Mouse (Mus musculus) midbrain, embryonic 13.5 days (tissue): ENCODE measurements around the gene Col18a1. TPM values are rescaled to one million over a fixed set of nuclear protein-coding genes. Genes with fewer than 3 reads are reported as not detected.
A peak's percentile ranks its signal among the peaks of the same experiment; 100 is the strongest.

Source experiments
- ATAC-seq: fragments of 200-750 bp; cut with Nextera tagmentation; 2 replicates; pipeline ENCODE4 v1.8.0; 2017; ENCODE audit warnings: mild to moderate bottlenecking, moderate TSS enrichment, moderate library complexity
- H3K27ac ChIP-seq: fragments of 300-500 bp; sonication (generic); 2 replicates; pipeline ENCODE4 v1.5.1; 2015; ENCODE audit warnings: inconsistent platforms, mild to moderate bottlenecking, moderate library complexity
- H3K27me3 ChIP-seq: fragments of 300-500 bp; sonication (generic); 2 replicates; pipeline ENCODE4 v1.6.1; 2015; ENCODE audit warnings: mild to moderate bottlenecking, inconsistent platforms
- H3K36me3 ChIP-seq: fragments of 300-500 bp; sonication (generic); 2 replicates; pipeline ENCODE4 v1.6.1; 2015; ENCODE audit warnings: mild to moderate bottlenecking, inconsistent platforms
- H3K4me1 ChIP-seq: fragments of 300-500 bp; sonication (generic); replicated peaks from 2 replicates; pipeline ENCODE4 v1.6.1; 2015; ENCODE audit warnings: inconsistent platforms
- H3K4me2 ChIP-seq: fragments of 300-500 bp; sonication (generic); replicated peaks from 2 replicates; pipeline ENCODE4 v1.6.1; 2015; ENCODE audit warnings: moderate library complexity, mild to moderate bottlenecking, inconsistent platforms
- H3K4me3 ChIP-seq: fragments of 300-500 bp; sonication (generic); replicated peaks from 2 replicates; pipeline ENCODE4 v1.5.1; 2015; ENCODE audit warnings: mild to moderate bottlenecking, inconsistent platforms
- H3K9ac ChIP-seq: fragments of 300-500 bp; sonication (generic); replicated peaks from 2 replicates; pipeline ENCODE4 v1.6.1; 2015; ENCODE audit warnings: mild to moderate bottlenecking, inconsistent platforms
- H3K9me3 ChIP-seq: fragments of 300-500 bp; sonication (generic); 2 replicates; pipeline ENCODE4 v1.6.1; 2016; ENCODE audit warnings: mild to moderate bottlenecking, inconsistent platforms
- WGBS: fragments of 180-500 bp; shearing (Covaris S2); methylation state at CpG from one replicate; pipeline ENCODE4 v1.1.7; 2015; 5-methylcytosine and 5-hydroxymethylcytosine counted together
- polyA plus RNA-seq: library from polyadenylated mRNA; unstranded; fragments of >200 nt; fragmentation: Nextera tagmentation; extraction: Ambion mirVana; gene quantifications from 2 replicates; pipeline ENCODE4 v1.2.1, GENCODE M21; 2015

The Col18a1 gene
- polyA plus RNA-seq, result 32.8 and 39.6 TPM in 2 replicates

- Histone ChIP-seq H3K4me2 (peak within 1 kb of the TSS; percentile 90), H3K27me3 (peaks cover 30% of the 10 kb centered on the region), H3K27ac (peak within 1 kb of the TSS; percentile 19), H3K4me3 (peak within 1 kb of the TSS; percentile 51), H3K9me3 (no peaks in the 10 kb centered on the region), H3K9ac (peak within 1 kb of the TSS; percentile 62), H3K4me1 (peaks cover 31% of the 10 kb centered on the region), H3K36me3 (no peaks in the 10 kb centered on the region)
- WGBS, result under 1% methylated on average over 42 of the region's 42 CpGs
- ATAC-seq, result peak; percentile 77
Observed at GRCm38 (mm10) chr10:77165963-77166717, at the start of gene Col18a1. Gene Col18a1 (minus strand): TSS chr10:77166548.

GRCm38 (mm10) chr10:77215641-77216040, 49.3 kb upstream of the Col18a1 start:
- H3K4me1 ChIP-seq, result no peaks in the 10 kb centered on the region
- H3K4me3 ChIP-seq, result no peak overlapping the region
- no peaks in the 10 kb centered on the region for H3K9me3 ChIP-seq
- 73% methylated on average over 4 of the region's 4 CpGs for WGBS
- H3K27ac ChIP-seq, result 0 out of 2 replicates have a peak overlapping the region, but pooled peaks have one; percentile 30
- no peaks in the 10 kb centered on the region for H3K36me3 ChIP-seq
- H3K9ac ChIP-seq, result no peak overlapping the region
- no peaks in the 10 kb centered on the region for H3K27me3 ChIP-seq
- no peak overlapping the region for H3K4me2 ChIP-seq
- no peak for ATAC-seq

GRCm38 (mm10) chr10:77214586-77214985, 48.2 kb upstream of the Col18a1 start:
- no peak for ATAC-seq
- Histone ChIP-seq H3K4me2 (no peak overlapping the region), H3K27me3 (no peaks in the 10 kb centered on the region), H3K4me1 (no peaks in the 10 kb centered on the region), H3K9me3 (no peaks in the 10 kb centered on the region), H3K27ac (no peak overlapping the region), H3K9ac (no peak overlapping the region), H3K4me3 (no peak overlapping the region), H3K36me3 (no peaks in the 10 kb centered on the region)
- WGBS, result 83% methylated on average over 8 of the region's 8 CpGs

GRCm38 (mm10) chr10:77213483-77213882, 47.1 kb upstream of the Col18a1 start:
- H3K9ac ChIP-seq, result no peak overlapping the region
- WGBS, result 95% methylated on average over 5 of the region's 5 CpGs
- H3K36me3 ChIP-seq, result no peaks in the 10 kb centered on the region
- H3K4me2 ChIP-seq, result no peak overlapping the region
- H3K4me1 ChIP-seq, result no peaks in the 10 kb centered on the region
- H3K27ac ChIP-seq, result no peak overlapping the region
- no peak overlapping the region for H3K4me3 ChIP-seq
- no peaks in the 10 kb centered on the region for H3K27me3 ChIP-seq
- no peak for ATAC-seq
- H3K9me3 ChIP-seq, result no peaks in the 10 kb centered on the region

GRCm38 (mm10) chr10:77212354-77213120, 46.2 kb upstream of the Col18a1 start:
- no peak overlapping the region for H3K27ac ChIP-seq
- no peak for ATAC-seq
- no peak overlapping the region for H3K4me2 ChIP-seq
- H3K27me3 ChIP-seq, result no peaks in the 10 kb centered on the region
- no peaks in the 10 kb centered on the region for H3K36me3 ChIP-seq
- H3K4me3 ChIP-seq, result no peak overlapping the region
- no peak overlapping the region for H3K9ac ChIP-seq
- H3K9me3 ChIP-seq, result no peaks in the 10 kb centered on the region
- WGBS, result 72% methylated on average over 6 of the region's 6 CpGs
- H3K4me1 ChIP-seq, result no peaks in the 10 kb centered on the region

- Histone ChIP-seq H3K27me3 (no peaks in the 10 kb centered on the region), H3K9ac (no peak overlapping the region), H3K4me3 (no peak overlapping the region), H3K4me1 (no peaks in the 10 kb centered on the region), H3K9me3 (no peaks in the 10 kb centered on the region), H3K36me3 (no peaks in the 10 kb centered on the region), H3K27ac (no peak overlapping the region), H3K4me2 (no peak overlapping the region)
- 81% methylated on average over 11 of the region's 11 CpGs for WGBS
- ATAC-seq, result no peak
Observed at GRCm38 (mm10) chr10:77211116-77211570, 44.8 kb upstream of the Col18a1 start.

GRCm38 (mm10) chr10:77210666-77211065, 44.3 kb upstream of the Col18a1 start:
- WGBS, result 97% methylated on average over 3 of the region's 3 CpGs
- Histone ChIP-seq H3K9ac (no peak overlapping the region), H3K4me1 (no peaks in the 10 kb centered on the region), H3K27ac (no peak overlapping the region), H3K36me3 (no peaks in the 10 kb centered on the region), H3K4me2 (no peak overlapping the region), H3K27me3 (no peaks in the 10 kb centered on the region), H3K4me3 (no peak overlapping the region), H3K9me3 (no peaks in the 10 kb centered on the region)
- ATAC-seq, result no peak

- H3K9ac ChIP-seq, result no peak overlapping the region
- no peaks in the 10 kb centered on the region for H3K27me3 ChIP-seq
- 0 out of 2 replicates have a peak, but pooled peaks cover 6% of the 10 kb centered on the region for H3K4me1 ChIP-seq
- no peak overlapping the region for H3K27ac ChIP-seq
- no peak for ATAC-seq
- H3K9me3 ChIP-seq, result no peaks in the 10 kb centered on the region
- H3K36me3 ChIP-seq, result no peaks in the 10 kb centered on the region
- no peak overlapping the region for H3K4me2 ChIP-seq
- WGBS, result 48% methylated on average over 5 of the region's 5 CpGs
- no peak overlapping the region for H3K4me3 ChIP-seq
Observed at GRCm38 (mm10) chr10:77209261-77209660, 42.9 kb upstream of the Col18a1 start.

GRCm38 (mm10) chr10:77206565-77207079, 40.3 kb upstream of the Col18a1 start:
- ATAC-seq, result no peak
- Histone ChIP-seq H3K27me3 (no peaks in the 10 kb centered on the region), H3K4me1 (0 out of 2 replicates have a peak, but pooled peaks cover 6% of the 10 kb centered on the region), H3K9ac (no peak overlapping the region), H3K4me3 (no peak overlapping the region), H3K9me3 (no peaks in the 10 kb centered on the region), H3K27ac (no peak overlapping the region), H3K4me2 (no peak overlapping the region), H3K36me3 (no peaks in the 10 kb centered on the region)
- WGBS, result 35% methylated on average over 3 of the region's 3 CpGs

GRCm38 (mm10) chr10:77206134-77206533, 39.8 kb upstream of the Col18a1 start:
- Histone ChIP-seq H3K36me3 (no peaks in the 10 kb centered on the region), H3K9ac (no peak overlapping the region), H3K4me1 (0 out of 2 replicates have a peak, but pooled peaks cover 6% of the 10 kb centered on the region), H3K4me3 (no peak overlapping the region), H3K4me2 (no peak overlapping the region), H3K9me3 (no peaks in the 10 kb centered on the region), H3K27ac (no peak overlapping the region), H3K27me3 (no peaks in the 10 kb centered on the region)
- ATAC-seq, result no peak
- WGBS, result 83% methylated on average over 2 of the region's 2 CpGs

- H3K36me3 ChIP-seq, result no peaks in the 10 kb centered on the region
- H3K9ac ChIP-seq, result no peak overlapping the region
- 93% methylated on average over 4 of the region's 4 CpGs for WGBS
- no peaks in the 10 kb centered on the region for H3K27me3 ChIP-seq
- H3K27ac ChIP-seq, result no peak overlapping the region
- ATAC-seq, result no peak
- 0 out of 2 replicates have a peak, but pooled peaks cover 6% of the 10 kb centered on the region for H3K4me1 ChIP-seq
- no peak overlapping the region for H3K4me3 ChIP-seq
- no peak overlapping the region for H3K4me2 ChIP-seq
- no peaks in the 10 kb centered on the region for H3K9me3 ChIP-seq
Observed at GRCm38 (mm10) chr10:77203960-77204359, 37.6 kb upstream of the Col18a1 start.

- 55% methylated on average over 5 of the region's 5 CpGs for WGBS
- Histone ChIP-seq H3K27me3 (no peaks in the 10 kb centered on the region), H3K36me3 (no peaks in the 10 kb centered on the region), H3K4me2 (no peak overlapping the region), H3K4me3 (no peak overlapping the region), H3K9ac (no peak overlapping the region), H3K27ac (no peak overlapping the region), H3K9me3 (no peaks in the 10 kb centered on the region), H3K4me1 (0 out of 2 replicates have a peak, but pooled peaks cover 6% of the 10 kb centered on the region)
- no peak for ATAC-seq
Observed at GRCm38 (mm10) chr10:77201919-77202318, 35.6 kb upstream of the Col18a1 start.
